Mouse (Mus musculus): ENCODE measurements around the gene Ppp6r2.

The Ppp6r2 gene

DNA sequence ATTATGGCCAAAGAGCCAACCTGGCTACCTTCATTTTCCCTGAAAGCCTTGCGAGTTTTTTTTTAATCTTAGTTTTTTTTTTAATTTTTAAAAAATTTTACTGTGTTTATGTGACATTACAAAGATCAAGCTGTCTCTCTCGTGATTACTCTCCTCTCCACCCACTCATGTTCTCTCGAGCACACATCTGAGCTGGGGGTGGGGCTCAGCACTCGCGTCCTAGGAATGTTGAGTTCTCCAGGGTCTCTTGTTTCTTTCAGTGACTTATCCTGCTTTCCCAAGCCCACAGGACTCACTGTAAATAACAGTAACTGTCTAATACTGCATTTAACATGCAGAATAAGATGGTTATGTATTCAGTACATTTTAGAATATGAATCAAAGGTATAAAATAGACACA is 53.1 kb downstream of the Ppp6r2 start:
- no peak for DNase-seq

DNA sequence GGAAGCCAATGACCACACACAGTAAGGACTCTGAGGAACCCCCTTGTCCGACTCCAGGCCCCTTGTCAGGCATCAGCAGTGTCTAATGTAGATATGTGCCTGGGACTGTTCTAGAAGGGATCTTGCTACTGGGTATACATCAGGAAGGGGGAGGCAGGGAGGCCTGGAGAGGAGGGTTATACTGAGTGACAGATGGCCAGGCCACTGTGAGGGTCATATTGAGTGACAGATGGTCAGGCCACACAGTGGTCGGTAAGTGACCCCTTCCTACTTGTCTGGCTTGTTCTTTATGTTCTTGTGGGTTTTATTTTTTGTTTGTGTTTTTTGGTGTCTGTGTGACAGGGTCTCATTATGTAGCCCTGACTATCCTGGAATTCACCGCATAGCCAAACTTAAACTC is 64.1 kb downstream of the Ppp6r2 start:
- DNase-seq, result no peak

DNA sequence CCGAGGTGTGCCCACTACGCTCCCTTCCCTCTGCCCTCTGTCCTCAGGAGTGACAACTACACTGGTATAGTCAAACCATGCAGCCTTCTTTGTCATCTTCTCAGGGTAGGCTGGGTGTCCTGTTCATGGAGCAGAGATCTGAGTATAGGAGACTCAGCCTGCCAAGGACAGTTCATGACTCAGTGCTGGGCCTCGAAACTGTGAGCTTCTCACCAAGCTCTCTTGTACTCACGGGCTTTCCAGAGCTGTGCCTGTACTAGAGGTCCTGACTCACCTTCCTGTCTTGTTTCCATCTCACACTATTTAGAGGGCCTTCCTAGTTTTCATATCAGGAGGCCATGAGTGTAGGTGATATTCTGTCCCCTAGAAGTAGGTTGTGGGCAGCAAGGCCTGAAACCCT is 66.0 kb downstream of the Ppp6r2 start:
- DNase-seq, result no peak

DNA sequence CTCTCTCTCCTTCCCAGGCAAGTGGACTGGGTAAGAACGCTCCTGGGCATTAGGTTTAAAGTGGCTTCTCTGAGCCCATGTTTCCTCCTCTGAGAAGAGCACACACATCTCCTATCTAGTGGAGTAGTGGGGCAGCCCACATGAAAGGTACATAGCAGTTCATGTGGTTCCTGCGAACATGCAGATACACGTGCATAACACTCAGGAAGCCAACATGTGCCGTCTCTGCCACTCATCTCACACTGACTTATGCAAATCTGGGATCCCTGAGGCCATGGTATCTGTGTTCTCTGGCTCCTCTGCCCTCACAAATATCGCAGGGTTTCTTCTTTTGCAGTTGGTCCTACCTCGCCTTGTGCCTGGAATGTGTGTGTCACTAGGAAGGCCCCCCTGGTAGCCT is 71.2 kb downstream of the Ppp6r2 start:
- DNase-seq, result no peak

DNA sequence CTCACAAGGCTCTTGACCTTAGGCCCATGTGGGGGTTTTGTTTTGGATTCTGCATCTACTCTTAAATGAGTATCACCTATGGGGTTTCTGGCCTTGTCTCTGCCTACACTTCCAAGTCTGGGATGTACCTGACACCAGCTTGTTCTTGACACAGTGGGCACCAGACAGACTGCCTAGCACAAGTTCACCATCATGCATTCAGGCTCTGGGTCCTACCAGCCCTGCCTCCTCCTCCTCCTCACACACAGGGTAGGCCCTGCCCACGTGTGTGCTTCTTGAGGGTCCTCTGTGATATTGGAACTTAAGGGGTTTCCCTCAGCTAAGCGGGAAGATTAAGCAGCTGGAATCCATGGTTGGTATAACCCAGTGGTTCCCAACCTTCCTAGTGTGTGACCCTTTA is 72.7 kb downstream of the Ppp6r2 start:
- no peak for DNase-seq

DNA sequence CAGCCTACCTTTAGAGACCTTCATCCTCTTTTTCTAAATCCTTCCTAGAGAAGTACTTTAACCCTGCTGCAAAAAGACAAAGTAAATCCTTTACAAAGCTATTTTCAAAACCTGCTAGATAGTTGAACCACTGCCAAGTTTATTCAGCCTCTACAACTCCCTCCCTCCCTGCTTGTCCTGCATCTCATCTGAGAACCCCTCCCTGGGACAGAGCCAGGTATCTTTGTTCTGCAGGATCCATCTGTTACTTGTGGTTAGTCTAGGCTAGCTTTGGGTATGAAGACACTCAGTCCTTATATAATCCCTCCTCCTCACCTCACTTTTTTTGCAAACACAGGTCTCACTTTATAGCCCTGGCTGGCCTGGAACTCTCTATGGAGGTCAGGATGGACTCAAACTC is 73.7 kb downstream of the Ppp6r2 start:
- DNase-seq, result no peak

DNA sequence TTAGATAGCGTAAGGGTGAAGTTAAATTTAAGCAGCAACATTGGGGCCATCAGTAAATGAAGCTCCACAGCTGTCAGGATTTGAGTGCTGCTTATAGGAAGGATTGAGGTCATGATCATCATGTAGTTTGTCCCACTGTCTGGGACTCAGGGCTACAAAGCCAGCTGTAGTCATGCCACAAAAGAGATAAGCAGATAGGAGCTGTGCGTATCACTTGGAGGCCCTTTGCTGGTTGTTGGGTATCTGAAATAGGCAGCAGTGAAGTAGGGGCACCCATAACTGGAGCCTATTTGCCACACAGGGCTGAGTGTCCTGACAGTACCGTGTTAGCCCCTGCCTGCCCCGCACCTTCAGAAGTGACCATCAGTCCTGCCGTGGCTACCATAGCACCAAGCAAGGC is 74.1 kb downstream of the Ppp6r2 start:
- no peak for DNase-seq

DNA sequence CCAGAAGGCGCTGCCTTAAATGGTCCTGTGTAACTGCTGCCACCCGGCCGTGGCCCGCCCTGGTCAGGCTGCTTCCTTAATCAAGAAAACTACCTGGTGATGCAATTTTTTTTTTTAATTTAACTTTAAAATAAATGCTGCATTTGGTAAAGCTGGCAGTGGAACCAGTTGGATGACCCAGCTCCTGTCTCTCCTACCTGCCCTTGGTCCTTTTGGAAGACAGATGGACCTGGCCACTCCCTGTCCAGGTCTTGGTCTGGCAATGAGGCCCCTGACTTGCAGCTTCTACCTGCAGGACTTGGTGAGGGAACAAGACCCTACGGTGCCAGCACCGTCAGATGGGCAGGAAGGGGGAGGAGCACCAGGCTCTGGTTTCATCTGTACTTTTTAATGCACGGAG is 74.8 kb downstream of the Ppp6r2 start:
- DNase-seq, result no peak

DNA sequence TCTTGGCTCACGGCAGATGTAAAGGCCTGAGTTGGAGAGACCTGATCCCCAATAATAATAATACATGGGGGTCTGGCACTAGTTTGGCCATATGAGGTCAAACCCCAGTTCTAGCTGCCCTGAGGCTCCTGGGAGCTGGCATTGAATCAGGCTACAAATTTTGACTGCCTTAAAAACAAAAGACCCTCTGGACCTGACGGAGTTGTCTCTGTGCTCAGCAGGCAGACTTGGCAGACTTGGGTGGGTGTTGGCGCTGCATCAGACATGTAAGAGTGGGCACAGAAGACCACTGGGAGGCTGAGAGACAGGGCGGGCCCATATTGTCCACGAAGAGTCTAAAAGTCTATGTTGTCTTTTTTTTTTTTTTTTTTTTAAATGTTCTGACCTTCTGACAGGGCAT is 75.2 kb downstream of the Ppp6r2 start:
- no peak for DNase-seq

DNA sequence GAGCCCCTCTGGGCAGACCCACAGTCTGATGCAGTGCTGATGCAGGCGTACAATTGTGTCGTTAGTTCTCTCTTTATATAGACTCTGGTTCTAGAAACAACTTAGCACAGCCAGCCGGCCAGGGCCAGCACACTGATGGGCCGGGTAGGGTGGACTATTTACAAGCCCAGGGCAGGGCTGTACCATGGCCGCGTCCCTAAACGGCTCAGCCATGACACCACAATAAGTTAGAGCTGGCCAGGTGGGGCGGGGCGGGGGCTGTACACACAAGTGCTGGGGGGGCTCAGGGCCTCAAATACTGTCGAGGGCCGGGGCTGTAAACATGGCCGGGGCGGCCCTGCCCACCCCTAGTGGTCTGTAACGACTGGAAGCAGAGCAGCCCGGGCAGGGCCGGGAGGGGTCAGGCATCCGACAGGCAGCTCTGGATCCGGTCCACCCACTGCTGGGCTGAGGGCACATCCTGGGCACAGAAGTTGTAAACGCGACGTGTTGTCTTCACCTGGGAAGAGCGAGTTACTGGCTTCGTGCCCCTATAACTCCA is 76.9 kb downstream of the Ppp6r2 start:
- DNase-seq, result no peak

DNA sequence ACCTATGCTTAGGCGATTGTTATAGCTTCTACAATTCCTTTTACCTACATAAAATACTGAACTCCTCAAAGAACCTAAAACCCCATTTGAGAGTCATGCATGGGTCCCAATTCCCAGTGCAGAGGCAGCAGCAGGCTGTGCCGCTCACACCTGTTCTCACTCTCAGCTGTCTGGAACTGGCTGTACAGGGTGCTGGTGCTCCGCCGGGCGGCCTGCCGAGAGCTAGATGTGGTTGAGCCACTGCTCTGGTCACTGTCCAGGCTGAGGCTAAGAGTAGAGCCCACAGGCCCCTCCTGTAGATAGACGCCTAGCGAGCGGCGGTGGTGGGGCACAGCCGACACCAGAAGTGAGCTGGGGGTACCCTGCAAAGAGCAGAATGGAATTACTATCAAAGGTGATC is 78.1 kb downstream of the Ppp6r2 start:
- DNase-seq, result no peak

DNA sequence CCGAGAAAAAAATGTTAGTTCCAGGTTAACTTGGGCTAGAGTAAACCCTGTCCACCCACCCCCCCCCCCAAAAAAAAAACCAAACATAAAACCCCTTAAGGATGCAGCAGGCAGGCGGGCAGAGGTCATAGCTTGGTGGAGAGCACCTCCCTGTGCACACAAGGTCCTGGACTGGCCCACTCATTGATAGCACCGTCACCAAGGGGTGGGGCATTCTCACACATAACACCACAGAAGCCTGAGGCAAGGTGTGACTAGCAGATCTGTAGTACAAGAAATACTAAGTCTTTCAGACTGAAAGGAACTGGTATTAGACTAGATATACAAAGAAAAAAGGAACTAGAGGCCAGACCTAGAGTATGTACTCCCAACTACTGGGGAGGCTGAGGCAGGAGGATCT is 80.2 kb downstream of the Ppp6r2 start:
- no peak for DNase-seq

DNA sequence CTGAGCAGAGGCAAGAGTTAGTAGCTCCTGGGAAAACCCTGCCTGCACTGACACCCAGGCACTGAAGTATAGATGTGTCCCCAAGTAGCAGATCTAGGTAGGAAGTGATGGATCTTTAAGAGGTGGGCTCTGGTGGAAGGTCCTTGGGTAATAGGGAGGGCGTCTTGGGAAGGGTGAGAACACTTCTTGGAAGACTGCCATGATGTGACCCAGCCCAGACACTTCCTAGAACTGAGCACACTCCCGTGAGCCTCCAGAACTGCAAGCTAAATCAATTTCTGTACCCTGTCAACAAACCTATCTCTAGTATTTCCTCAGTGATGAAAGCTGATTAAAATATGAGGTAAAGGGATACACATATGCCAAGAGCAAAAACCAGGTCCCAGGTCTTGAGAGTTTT is 81.4 kb downstream of the Ppp6r2 start:
- no peak for DNase-seq

DNA sequence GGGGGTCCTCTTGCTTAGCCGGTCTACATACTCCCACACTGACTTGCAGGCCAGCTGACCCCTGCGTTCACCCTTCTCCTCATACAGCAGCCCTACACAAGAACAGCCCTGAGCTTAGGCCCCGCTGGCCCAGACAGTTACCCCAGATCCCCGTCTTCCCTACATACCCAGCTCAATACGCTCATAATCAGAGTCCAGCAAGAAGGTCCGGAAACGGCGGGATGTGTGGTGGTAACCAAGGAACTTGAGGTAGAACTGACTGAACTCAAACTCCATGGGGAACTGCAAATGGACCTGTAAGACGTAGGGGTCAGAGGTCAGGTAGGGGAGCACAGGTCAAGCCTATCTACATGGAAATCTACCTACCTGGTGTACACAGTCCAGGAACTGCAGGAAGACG is 82.4 kb downstream of the Ppp6r2 start:
- DNase-seq, result no peak

DNA sequence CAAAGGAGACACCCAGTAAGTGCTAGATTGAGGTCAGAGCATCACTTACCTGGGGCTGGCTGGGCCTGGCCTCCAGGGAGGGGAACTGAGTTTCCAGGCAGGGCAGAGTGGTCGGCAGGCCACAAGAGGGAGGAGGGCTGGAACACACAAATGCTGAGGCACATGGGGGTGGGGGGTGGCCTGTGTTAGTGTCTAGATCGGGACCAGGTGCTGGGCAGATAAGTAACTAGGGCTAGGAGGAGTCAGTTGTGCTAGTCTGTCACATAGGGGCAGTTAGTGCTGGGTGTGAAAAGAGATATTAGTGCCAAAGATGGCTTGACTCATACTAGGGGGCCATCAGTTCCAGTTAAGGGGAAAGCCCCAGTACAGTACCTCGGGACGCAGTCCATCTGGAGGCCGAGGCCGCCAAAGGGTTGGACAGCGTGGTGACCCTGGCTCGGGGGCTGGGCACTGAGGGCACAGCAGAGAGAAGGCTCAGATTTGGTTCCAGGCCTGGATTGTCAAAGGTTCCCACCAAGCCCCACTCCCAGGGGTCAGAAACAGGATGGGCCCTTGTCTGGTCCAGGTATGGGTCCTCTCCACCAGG is 84.3 kb downstream of the Ppp6r2 start:
- DNase-seq, result no peak

DNA sequence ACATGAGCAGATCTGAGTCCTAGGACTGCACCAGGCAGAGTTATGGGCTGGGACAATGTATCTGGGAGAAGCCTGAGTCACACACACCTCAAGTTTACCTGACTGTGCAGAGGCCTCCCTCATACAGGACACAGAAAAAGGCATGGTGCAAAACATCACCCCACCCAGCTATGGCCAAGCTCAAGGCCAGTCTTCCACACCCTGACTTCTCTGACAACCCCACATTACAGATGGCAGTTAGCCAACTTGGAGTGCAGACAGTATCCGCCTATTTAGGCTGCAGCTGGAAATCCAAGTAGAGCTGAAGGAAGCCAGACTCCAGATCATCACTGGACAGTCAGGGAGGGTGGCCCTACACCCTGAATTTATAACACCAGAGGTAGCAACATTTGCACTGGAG is 85.1 kb downstream of the Ppp6r2 start:
- DNase-seq, result no peak

DNA sequence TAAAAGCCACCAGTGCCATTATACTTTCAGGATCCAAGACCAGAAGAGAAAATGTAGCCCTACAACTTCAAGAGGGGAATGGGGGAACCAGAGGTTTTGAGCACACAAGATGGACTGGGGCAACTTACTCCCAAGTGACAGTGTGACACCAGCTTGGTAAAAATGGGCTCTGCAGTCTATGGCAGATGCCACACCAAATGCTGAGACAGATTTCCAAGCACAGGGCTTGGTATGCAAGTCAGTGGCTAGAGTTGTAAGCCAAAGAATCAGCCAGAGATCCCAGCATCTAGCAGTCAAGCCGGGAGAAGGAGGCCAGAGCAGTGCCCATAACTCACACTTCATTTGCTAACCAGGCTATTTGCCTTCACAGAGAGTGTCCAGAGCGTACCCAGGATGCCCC is 86.3 kb downstream of the Ppp6r2 start:
- no peak for DNase-seq

DNA sequence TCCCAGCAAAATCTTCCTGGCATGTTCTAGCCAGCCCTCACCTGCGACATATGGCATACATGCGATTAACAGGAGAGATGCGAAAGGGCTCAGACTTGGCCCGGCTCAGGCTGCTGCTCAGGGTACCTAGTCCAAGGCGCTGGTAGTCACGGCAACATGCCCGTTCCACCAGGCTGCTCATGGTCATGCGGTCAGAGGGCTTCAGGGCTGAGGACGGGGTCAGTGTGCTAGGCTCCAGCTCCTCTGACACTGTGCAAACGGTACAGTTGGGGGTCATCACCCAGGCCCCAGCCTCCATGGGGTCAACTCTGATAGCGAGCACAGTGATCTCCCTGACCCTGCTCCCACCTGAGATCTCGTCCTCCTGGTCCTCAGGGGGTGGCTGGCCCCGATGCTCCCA is 88.8 kb downstream of the Ppp6r2 start:
- no peak for DNase-seq

DNA sequence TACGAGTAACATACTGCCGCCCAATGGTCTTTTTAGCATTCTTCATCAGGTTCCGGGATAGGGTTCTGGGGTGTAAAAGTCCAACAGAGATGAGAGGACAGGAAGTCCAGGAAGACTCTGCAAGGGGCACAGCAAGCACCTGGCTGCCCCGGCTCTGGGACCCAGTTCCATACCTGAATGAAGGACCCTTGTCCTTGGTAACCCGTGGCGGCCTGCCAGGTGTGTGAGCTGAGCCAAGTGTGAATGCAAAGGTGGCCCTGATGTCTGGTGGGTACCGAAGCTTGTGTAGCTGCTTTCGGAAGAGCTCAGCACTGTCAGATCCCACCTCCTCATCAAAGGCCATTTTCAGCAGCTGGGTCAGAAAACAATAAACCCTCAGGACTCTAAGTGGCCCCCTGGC is 89.2 kb downstream of the Ppp6r2 start:
- no peak for DNase-seq

DNA sequence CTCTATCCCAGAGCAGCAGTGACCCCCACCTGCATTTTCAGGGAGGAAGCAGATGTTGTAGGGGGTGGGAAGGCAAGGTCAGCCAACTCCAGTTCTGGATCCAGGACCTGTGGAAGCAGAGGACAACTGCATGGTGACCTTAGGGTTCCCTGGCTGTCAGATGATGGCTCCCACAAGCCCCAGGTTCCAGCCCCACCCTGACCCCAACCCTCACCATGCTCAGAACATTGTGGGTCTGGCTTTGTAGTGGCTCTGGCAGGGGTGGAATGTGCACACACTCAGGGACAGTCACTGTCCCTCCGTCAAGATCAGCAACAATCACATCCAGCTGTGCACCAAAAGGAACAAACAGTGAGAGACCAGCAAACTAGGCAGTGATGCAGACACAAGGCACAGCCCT is 94.6 kb downstream of the Ppp6r2 start:
- no peak for DNase-seq

DNA sequence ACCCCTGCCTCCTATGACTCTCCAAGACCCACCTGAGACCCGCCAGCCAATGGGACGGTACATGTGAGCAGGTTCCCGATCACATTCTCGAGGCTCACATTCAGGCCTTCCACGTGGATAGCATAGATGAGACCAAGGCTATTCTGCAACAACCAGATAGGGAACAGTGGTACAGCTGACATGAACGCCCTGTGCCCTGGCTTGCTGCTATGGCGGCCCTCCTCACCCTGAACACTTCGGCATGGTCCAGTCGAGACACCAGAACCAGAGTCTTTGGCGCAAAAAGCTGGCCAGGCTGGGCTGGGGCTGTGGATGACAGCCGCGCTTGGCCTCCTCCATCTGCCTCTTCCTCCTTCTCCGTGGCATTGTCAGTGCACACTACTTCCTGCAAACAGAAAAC is 96.1 kb downstream of the Ppp6r2 start:
- DNase-seq, result no peak

DNA sequence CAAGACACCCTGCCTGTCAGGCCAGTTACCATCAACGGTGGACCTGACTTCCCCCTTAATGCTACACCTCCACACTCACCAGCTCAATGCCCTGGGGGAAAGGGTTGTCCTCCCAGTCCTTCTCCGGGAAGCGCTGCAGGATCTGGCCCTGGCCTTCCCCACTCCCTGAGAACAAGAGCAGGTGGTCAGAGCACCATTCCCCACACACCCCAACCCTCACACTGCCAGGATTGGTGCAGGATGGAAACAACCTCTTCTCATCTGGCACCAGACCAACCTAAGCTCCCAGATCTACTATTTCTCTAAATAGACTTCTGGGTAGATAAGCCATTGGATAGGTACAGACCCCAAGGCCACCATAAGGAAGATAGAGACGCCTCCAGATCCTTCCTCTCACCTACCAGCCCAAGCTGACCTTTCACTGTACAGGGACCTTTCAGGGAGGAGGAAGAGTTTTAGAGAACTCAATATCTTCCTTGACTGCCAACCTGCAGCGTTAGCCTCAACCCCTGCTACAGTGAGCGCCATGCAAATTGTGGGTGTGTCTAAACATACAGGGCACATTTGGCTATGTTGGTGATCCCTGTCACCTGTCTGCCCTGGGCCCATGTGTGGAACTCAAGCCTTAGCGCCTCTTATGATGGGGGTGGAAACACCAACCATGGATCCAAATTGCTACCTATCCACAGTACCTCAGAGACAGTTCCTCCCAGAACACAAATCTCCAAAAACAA is 97.2 kb downstream of the Ppp6r2 start:
- peak; percentile 26 to 34 for DNase-seq

DNA sequence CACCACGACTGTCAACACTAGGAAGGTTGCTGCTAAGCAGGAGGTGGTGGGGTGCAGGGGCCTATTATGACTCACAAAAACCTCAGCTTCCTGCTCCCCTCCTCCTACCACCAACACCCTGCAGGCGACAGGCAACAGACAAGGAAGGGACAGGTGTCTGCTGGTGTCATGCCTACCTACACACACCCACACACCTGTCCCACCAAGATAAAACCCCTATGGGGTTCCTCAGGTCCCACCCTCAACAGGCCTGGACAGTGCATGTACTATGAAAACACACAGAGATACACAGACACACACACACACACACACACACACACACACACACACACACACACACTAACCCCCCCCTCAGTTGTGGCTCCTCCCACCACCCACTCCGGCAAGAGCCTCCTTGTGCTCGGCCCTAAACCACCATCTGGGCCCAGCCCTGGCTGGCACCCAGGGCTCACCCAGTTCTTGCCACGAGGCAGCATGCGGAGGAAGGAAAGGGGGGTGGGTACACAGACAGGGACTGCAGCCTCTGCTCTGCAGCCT is 98.7 kb downstream of the Ppp6r2 start:
- DNase-seq, result peak; percentile 63 to 67

DNA sequence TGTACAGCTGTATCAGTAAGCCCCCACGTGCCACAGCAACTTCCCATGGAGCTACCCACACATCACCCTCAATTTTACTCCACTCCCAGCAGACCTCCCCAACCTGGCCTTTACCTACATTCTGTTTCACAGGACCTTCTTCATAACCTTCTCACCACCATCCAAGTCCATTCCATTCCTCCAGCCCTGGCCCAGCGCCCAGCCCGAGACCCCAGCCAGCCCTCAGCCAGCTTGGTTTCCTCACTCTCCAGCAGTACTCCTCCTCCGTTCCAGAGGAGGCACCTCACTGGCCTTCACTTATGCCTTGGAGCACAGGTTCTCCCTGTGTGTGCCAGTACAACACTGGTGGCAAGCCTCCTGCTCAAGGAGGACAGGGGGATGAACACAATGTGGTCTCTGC is 102.0 kb downstream of the Ppp6r2 start:
- no peak for DNase-seq

DNA sequence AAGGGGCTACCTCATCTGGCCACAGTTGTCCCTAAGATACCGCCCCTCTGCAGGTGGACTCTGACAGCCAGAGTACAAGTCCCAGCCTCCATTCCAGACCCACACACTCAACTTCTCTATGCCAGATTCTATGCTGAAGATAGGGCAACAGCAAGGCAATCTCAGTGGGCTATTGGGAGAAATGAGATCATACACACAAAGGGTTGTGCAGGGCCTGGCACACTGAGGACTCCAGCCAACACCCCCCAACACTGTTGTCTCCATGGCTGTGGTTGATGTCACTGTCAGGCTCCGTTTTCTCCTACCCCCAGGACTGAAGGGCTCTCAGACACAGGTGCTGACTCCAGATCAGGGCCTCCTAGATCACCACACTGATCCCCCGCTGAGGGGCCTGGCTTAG is 102.8 kb downstream of the Ppp6r2 start:
- no peak for DNase-seq

Measured in B cell, adult 2 months (primary cell).